Mouse (Mus musculus): Measurements from ENCODE around the gene Gap43. TPM values are rescaled to one million over a fixed set of nuclear protein-coding genes. Genes with fewer than 3 reads are reported as not detected.

The Gap43 gene
- polyA plus RNA-seq, 1 experiment from 2014 or later = 15.8 TPM

DNA sequence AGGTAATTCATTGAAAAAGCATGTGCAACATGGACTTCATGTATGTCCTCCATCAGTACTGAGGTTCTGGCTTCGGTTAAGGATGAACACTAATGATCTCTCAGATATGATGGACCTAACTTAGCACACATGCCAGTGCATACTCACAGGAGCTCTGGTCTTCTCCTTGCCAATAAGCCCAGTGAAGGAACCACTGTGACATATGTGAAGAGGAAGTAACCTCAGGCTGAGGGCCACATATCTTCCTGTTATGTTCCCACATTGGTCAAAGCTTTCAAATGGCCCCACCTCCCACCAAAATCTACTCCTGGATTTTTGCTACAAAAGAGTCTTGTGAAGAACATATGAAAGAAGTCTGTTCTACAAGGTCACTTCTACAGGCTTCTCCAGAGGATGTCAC, 28.3 kb downstream of the Gap43 start:
- Histone ChIP-seq H3K9me3 (replicated peaks; ENCODE audit: control insufficient read depth, low read length) (no peaks in the 10 kb centered on the region), H3K27me3 (ENCODE audit: control insufficient read depth, insufficient read depth, low read length) (no peaks in the 10 kb centered on the region), H3K4me2 (ENCODE audit: low read depth, low read length) (no peak overlapping the region), H3K36me3 (ENCODE audit: control insufficient read depth, insufficient read depth) (no peaks in the 10 kb centered on the region), H3K4me1 (ENCODE audit: control insufficient read depth, insufficient read depth, low read length) (peaks cover 10% of the 10 kb centered on the region), H3K27ac (ENCODE audit: low read length) (no peak overlapping the region), H3K9ac (ENCODE audit: low read length) (no peak overlapping the region), H3K4me3 (ENCODE audit: low read length) (no peak overlapping the region)
- WGBS = 79% methylated on average over 1 of the region's 1 CpGs
- ATAC-seq (replicated peaks; ENCODE audit: extremely low read depth, insufficient read depth, low FRiP score) = no peak

DNA sequence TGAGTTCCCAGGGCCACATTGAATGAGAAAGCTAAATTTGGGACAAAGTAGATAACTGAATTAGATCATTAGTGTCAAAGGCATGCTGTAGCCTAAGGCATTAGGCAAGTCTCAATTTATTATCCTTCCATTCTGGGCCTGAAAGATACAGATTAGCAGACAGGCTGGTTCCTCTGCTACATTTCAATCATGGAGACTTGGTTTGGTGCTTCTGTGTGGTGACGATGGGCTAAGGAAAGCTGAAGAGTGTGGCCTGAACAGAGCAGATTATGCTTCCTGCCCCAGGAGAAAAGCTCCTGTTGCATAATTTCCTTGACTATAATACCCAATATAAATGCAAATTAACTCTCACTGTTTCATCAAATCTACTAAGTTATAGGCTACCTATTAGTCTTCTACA, 31.7 kb downstream of the Gap43 start:
- ATAC-seq (replicated peaks; ENCODE audit: extremely low read depth, insufficient read depth, low FRiP score) = no peak
- WGBS = 59% methylated on average over 1 of the region's 1 CpGs

DNA sequence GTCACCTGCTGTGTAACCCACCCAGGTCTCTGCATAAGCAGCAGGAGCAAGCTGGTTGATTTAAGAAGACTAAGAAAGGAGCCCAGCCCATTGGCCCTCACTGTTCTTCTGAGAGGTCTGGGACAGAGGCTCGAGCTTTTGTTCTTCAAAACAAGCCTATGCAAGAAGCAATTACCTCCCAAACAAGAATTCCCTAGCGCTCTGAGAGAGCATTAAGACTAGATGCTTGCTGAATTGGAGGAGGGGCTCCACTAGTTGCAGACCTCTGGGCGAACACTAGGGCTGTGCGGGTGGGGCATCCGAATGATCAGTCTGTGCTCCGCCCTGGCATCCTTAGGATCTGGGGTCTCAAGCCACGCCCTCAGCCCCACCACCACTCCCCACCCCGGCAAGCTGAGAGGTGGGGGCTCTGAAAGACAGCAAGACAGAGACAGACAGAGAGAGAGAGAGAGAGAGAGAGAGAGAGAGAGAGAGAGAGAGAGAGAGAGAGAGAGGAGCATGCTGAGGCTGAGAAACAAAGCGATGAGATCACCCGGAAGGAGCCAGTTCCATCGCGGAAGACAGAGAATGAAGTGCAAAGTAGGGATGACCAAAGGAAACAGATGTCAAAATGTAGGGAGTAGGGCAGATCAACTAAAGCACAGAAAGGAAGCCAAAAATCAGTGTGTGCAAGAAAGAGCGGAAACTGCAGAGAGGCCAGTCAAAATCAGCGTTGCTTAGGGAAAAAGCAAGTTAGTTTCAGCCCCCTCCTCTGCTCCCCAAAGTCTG, 34.3 kb downstream of the Gap43 start:
- Histone ChIP-seq H3K27me3 (ENCODE audit: control insufficient read depth, insufficient read depth, low read length) (no peaks in the 10 kb centered on the region), H3K27ac (ENCODE audit: low read length) (peak overlapping the region; percentile 80), H3K4me2 (ENCODE audit: low read depth, low read length) (peak overlapping the region; percentile 65), H3K4me3 (ENCODE audit: low read length) (peak overlapping the region; percentile 50), H3K9me3 (replicated peaks; ENCODE audit: control insufficient read depth, low read length) (no peaks in the 10 kb centered on the region), H3K9ac (ENCODE audit: low read length) (peak overlapping the region; percentile 60), H3K36me3 (ENCODE audit: control insufficient read depth, insufficient read depth) (no peaks in the 10 kb centered on the region), H3K4me1 (ENCODE audit: control insufficient read depth, insufficient read depth, low read length) (peaks cover 16% of the 10 kb centered on the region)
- ATAC-seq (replicated peaks; ENCODE audit: extremely low read depth, insufficient read depth, low FRiP score) = peak; percentile 89
- 3% methylated on average over 14 of the region's 14 CpGs for whole genome bisulfite sequencing

More for the DNA sequence above, 31.7 kb downstream of the Gap43 start:
- Histone ChIP-seq H3K4me2 (ENCODE audit: low read depth, low read length) (no peak overlapping the region), H3K9ac (ENCODE audit: low read length) (no peak overlapping the region), H3K36me3 (ENCODE audit: control insufficient read depth, insufficient read depth) (no peaks in the 10 kb centered on the region), H3K9me3 (replicated peaks; ENCODE audit: control insufficient read depth, low read length) (no peaks in the 10 kb centered on the region), H3K27me3 (ENCODE audit: control insufficient read depth, insufficient read depth, low read length) (no peaks in the 10 kb centered on the region), H3K4me1 (ENCODE audit: control insufficient read depth, insufficient read depth, low read length) (peaks cover 16% of the 10 kb centered on the region), H3K27ac (ENCODE audit: low read length) (no peak overlapping the region), H3K4me3 (ENCODE audit: low read length) (no peak overlapping the region)

DNA sequence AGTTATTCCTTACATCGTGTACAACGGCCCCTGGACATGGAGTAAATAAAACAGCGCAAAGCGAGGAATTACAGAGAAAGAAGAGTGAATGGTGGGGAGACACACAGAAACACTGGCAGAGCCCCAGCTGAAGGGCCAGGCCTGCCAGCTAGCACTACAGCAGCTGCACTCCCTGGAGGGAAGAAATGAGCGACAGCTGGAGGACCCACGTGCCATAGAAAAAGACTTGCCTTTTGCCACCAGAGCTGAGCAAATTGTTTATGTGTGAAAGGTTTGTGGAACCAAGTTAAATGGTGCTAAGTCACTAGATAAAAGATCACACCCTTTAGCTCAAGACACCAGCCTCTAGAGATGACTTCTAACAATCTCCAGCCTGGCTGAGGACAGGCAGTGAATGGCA, 37.0 kb downstream of the Gap43 start:
- WGBS = 65% methylated on average over 6 of the region's 6 CpGs

DNA sequence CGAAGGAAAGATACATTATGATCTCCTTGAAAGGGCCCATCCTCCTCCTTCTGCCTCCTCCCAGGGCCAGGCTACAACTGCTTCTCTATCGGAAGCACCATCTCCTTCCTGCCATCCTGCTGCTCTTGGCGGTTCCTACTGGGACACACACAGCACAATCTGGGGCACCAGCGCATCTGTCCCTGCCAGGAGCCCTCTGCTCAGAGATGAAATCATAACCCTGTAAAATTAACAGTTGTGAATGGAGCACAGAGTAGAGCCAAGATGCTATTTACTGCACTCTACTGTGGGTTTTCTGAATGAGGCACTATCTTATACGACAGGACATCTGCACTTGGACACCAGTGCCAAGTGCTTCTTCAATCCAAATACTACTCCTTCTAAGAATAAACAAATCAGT, 46.0 kb downstream of the Gap43 start:
- no peaks in the 10 kb centered on the region for H3K4me1 ChIP-seq (ENCODE audit: control insufficient read depth, insufficient read depth, low read length)
- H3K9me3 ChIP-seq (replicated peaks; ENCODE audit: control insufficient read depth, low read length) = no peaks in the 10 kb centered on the region
- no peak overlapping the region for H3K4me3 ChIP-seq (ENCODE audit: low read length)
- WGBS = 89% methylated on average over 5 of the region's 5 CpGs
- H3K36me3 ChIP-seq (ENCODE audit: control insufficient read depth, insufficient read depth) = no peaks in the 10 kb centered on the region
- no peak overlapping the region for H3K4me2 ChIP-seq (ENCODE audit: low read depth, low read length)
- no peaks in the 10 kb centered on the region for H3K27me3 ChIP-seq (ENCODE audit: control insufficient read depth, insufficient read depth, low read length)
- no peak overlapping the region for H3K9ac ChIP-seq (ENCODE audit: low read length)
- H3K27ac ChIP-seq (ENCODE audit: low read length) = no peak overlapping the region
- ATAC-seq (replicated peaks; ENCODE audit: extremely low read depth, insufficient read depth, low FRiP score) = no peak

More for the DNA sequence above, 37.0 kb downstream of the Gap43 start:
- H3K4me1 ChIP-seq (ENCODE audit: control insufficient read depth, insufficient read depth, low read length) = peaks cover 9% of the 10 kb centered on the region
- no peaks in the 10 kb centered on the region for H3K27me3 ChIP-seq (ENCODE audit: control insufficient read depth, insufficient read depth, low read length)
- no peak overlapping the region for H3K9ac ChIP-seq (ENCODE audit: low read length)
- no peak overlapping the region for H3K4me3 ChIP-seq (ENCODE audit: low read length)
- H3K36me3 ChIP-seq (ENCODE audit: control insufficient read depth, insufficient read depth) = no peaks in the 10 kb centered on the region
- no peaks in the 10 kb centered on the region for H3K9me3 ChIP-seq (replicated peaks; ENCODE audit: control insufficient read depth, low read length)
- no peak for ATAC-seq (replicated peaks; ENCODE audit: extremely low read depth, insufficient read depth, low FRiP score)
- no peak overlapping the region for H3K4me2 ChIP-seq (ENCODE audit: low read depth, low read length)
- no peak overlapping the region for H3K27ac ChIP-seq (ENCODE audit: low read length)

DNA sequence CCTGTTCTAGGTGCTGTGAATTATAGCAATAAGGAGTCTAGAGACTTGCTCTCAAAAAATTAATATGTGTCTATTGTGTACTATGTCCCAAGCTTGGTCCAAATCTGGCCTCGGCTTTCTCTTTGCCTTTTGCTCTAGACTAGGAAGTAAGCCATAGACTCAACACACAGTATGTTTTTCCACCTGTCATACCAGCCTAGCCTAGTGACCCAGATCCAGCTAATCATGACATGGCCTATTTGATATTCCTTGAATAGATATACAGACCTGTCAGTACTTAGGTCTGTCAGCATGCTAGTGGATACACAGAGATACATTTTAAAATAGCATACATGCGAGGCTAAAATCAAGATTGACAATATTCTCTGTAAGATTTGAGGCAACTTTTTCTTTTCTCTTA, 46.4 kb downstream of the Gap43 start:
- no peaks in the 10 kb centered on the region for H3K36me3 ChIP-seq (ENCODE audit: control insufficient read depth, insufficient read depth)
- 65% methylated on average over 2 of the region's 2 CpGs for WGBS
- H3K4me2 ChIP-seq (ENCODE audit: low read depth, low read length) = no peak overlapping the region
- H3K9ac ChIP-seq (ENCODE audit: low read length) = no peak overlapping the region
- no peaks in the 10 kb centered on the region for H3K4me1 ChIP-seq (ENCODE audit: control insufficient read depth, insufficient read depth, low read length)
- no peaks in the 10 kb centered on the region for H3K27me3 ChIP-seq (ENCODE audit: control insufficient read depth, insufficient read depth, low read length)
- no peak for ATAC-seq (replicated peaks; ENCODE audit: extremely low read depth, insufficient read depth, low FRiP score)
- H3K9me3 ChIP-seq (replicated peaks; ENCODE audit: control insufficient read depth, low read length) = no peaks in the 10 kb centered on the region
- H3K4me3 ChIP-seq (ENCODE audit: low read length) = no peak overlapping the region
- H3K27ac ChIP-seq (ENCODE audit: low read length) = no peak overlapping the region

DNA sequence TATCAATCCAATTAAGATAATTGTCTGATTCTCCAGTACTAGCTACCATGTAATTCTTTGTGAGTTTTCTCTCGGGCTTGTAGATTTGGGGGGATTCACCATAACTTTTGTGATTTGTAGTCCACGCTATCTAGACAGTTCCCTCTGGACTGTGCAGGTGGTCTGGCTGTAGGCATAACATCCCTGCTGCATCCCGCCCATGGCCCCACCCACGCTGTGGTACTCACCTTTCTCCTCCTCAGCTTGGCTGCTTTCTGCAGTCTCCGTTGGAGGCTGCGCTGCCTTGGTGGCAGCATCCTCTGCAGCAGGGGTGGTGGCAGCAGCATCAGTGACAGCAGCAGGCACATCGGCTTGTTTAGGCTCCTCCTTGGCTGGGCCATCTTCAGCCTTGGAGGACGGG, 48.9 kb downstream of the Gap43 start:
- Histone ChIP-seq H3K4me3 (ENCODE audit: low read length) (no peak overlapping the region), H3K9me3 (replicated peaks; ENCODE audit: control insufficient read depth, low read length) (no peaks in the 10 kb centered on the region), H3K27me3 (ENCODE audit: control insufficient read depth, insufficient read depth, low read length) (no peaks in the 10 kb centered on the region), H3K4me1 (ENCODE audit: control insufficient read depth, insufficient read depth, low read length) (no peaks in the 10 kb centered on the region), H3K9ac (ENCODE audit: low read length) (no peak overlapping the region), H3K4me2 (ENCODE audit: low read depth, low read length) (no peak overlapping the region), H3K27ac (ENCODE audit: low read length) (no peak overlapping the region), H3K36me3 (ENCODE audit: control insufficient read depth, insufficient read depth) (no peaks in the 10 kb centered on the region)
- 72% methylated on average over 8 of the region's 8 CpGs for WGBS
- no peak for ATAC-seq (replicated peaks; ENCODE audit: extremely low read depth, insufficient read depth, low FRiP score)

DNA sequence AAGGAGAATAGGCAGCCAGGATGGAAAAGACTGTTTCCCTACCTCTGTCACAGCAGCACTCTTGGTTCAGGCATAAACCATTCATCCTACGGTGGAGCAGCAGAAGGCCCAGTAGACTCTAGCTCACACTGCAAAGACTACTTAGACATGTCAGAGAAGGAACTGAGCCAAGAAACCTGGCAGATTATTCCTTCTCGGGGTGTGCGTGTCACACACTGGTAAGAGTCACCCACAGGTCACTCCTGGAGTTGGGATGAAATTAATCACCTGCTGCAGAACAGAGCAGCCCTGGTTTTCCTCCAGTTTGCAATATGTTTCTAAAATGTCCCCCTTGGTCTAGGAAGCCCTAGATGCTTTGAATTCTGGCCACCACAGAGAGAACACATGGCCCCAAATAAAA, 56.4 kb downstream of the Gap43 start:
- no peak overlapping the region for H3K4me2 ChIP-seq (ENCODE audit: low read depth, low read length)
- WGBS = 68% methylated on average over 3 of the region's 3 CpGs

DNA sequence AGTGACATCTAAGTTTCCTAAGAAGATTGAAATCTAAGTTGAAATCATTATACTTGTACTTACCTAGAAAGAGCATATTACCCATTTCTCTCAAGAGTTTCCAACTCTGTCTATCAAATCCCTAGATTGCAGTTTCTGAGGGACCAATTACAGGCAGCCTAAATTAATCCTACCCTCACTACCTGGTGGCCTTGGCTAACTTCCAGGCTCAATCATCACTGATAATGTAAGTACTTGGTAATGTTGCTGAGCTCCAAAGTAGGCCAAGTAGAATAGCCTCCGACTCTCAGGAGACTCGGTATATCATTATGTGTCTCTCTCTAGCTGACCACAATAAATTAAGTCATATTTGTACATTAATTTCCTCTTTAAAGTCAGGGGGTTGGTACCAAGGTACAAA, 62.7 kb downstream of the Gap43 start:
- ATAC-seq (replicated peaks; ENCODE audit: extremely low read depth, insufficient read depth, low FRiP score) = no peak
- H3K9me3 ChIP-seq (replicated peaks; ENCODE audit: control insufficient read depth, low read length) = no peaks in the 10 kb centered on the region

More for the DNA sequence above, 56.4 kb downstream of the Gap43 start:
- no peak overlapping the region for H3K9ac ChIP-seq (ENCODE audit: low read length)
- ATAC-seq (replicated peaks; ENCODE audit: extremely low read depth, insufficient read depth, low FRiP score) = no peak
- H3K9me3 ChIP-seq (replicated peaks; ENCODE audit: control insufficient read depth, low read length) = no peaks in the 10 kb centered on the region
- no peaks in the 10 kb centered on the region for H3K27me3 ChIP-seq (ENCODE audit: control insufficient read depth, insufficient read depth, low read length)
- H3K27ac ChIP-seq (ENCODE audit: low read length) = no peak overlapping the region
- H3K4me3 ChIP-seq (ENCODE audit: low read length) = no peak overlapping the region
- H3K4me1 ChIP-seq (ENCODE audit: control insufficient read depth, insufficient read depth, low read length) = no peaks in the 10 kb centered on the region
- H3K36me3 ChIP-seq (ENCODE audit: control insufficient read depth, insufficient read depth) = no peaks in the 10 kb centered on the region

More for the DNA sequence above, 62.7 kb downstream of the Gap43 start:
- Histone ChIP-seq H3K4me2 (ENCODE audit: low read depth, low read length) (no peak overlapping the region), H3K4me3 (ENCODE audit: low read length) (no peak overlapping the region), H3K27me3 (ENCODE audit: control insufficient read depth, insufficient read depth, low read length) (no peaks in the 10 kb centered on the region), H3K36me3 (ENCODE audit: control insufficient read depth, insufficient read depth) (no peaks in the 10 kb centered on the region), H3K27ac (ENCODE audit: low read length) (no peak overlapping the region), H3K4me1 (ENCODE audit: control insufficient read depth, insufficient read depth, low read length) (no peaks in the 10 kb centered on the region), H3K9ac (ENCODE audit: low read length) (no peak overlapping the region)
- WGBS = 32% methylated on average over 2 of the region's 2 CpGs

All from heart, embryonic 16.5 days (tissue).